Mouse (Mus musculus) hindbrain, embryonic 15.5 days (tissue): Measurements from ENCODE around the gene Atg10. TPM values are rescaled to one million over a fixed set of nuclear protein-coding genes. Genes with fewer than 3 reads are reported as not detected.
A peak's percentile ranks its signal among the peaks of the same experiment; 100 is the strongest.

Experiments used
- ATAC-seq: fragments of 200-750 bp; cut with Nextera tagmentation; 2 replicates; pipeline ENCODE4 v1.8.0; 2017; ENCODE audit warnings: low read depth, moderate number of reproducible peaks, moderate TSS enrichment; ENCODE audit not compliant: low FRiP score
- H3K27ac ChIP-seq: fragments of 300-500 bp; sonication (generic); replicated peaks from 2 replicates; pipeline ENCODE4 v1.5.1; 2015; ENCODE audit warnings: mild to moderate bottlenecking, inconsistent platforms
- H3K27me3 ChIP-seq: fragments of 300-500 bp; sonication (generic); 2 replicates; pipeline ENCODE4 v1.6.1; 2015; ENCODE audit warnings: control low read depth, inconsistent platforms
- H3K36me3 ChIP-seq: fragments of 300-500 bp; sonication (generic); 2 replicates; pipeline ENCODE4 v1.6.1; 2015; ENCODE audit warnings: control low read depth, inconsistent platforms
- H3K4me1 ChIP-seq: fragments of 300-500 bp; sonication (generic); replicated peaks from 2 replicates; pipeline ENCODE4 v1.6.1; 2015; ENCODE audit warnings: control low read depth, inconsistent platforms
- H3K4me2 ChIP-seq: fragments of 300-500 bp; sonication (generic); 2 replicates; pipeline ENCODE4 v1.6.1; 2015; ENCODE audit warnings: moderate library complexity, mild to moderate bottlenecking, inconsistent platforms
- H3K4me3 ChIP-seq: fragments of 300-500 bp; sonication (generic); 2 replicates; pipeline ENCODE4 v1.5.1; 2015; ENCODE audit warnings: mild to moderate bottlenecking, inconsistent platforms
- H3K9ac ChIP-seq: fragments of 300-500 bp; sonication (generic); 2 replicates; pipeline ENCODE4 v1.6.1; 2015; ENCODE audit warnings: inconsistent platforms
- H3K9me3 ChIP-seq: fragments of 300-500 bp; sonication (generic); 2 replicates; pipeline ENCODE4 v1.6.1; 2016; ENCODE audit warnings: control low read depth, inconsistent platforms
- WGBS: fragments of 180-500 bp; shearing (Covaris S2); methylation state at CpG from one replicate; pipeline ENCODE4 v1.1.7; 2015; 5-methylcytosine and 5-hydroxymethylcytosine counted together
- polyA plus RNA-seq: library from polyadenylated mRNA; unstranded; fragments of >200 nt; fragmentation: Nextera tagmentation; extraction: Ambion mirVana; gene quantifications from 2 replicates; pipeline ENCODE4 v1.2.1, GENCODE M21; 2015

Gene Atg10
- polyA plus RNA-seq, 1 experiment from 2014 or later, result 13.6 TPM

- 0 out of 2 replicates have a peak, but pooled peaks have one; percentile 46 for ATAC-seq
- Histone ChIP-seq H3K4me1 (0 out of 2 replicates have a peak, but pooled peaks cover 2% of the 10 kb centered on the region), H3K27ac (no peak overlapping the region), H3K9ac (no peak overlapping the region), H3K36me3 (no peaks in the 10 kb centered on the region), H3K9me3 (no peaks in the 10 kb centered on the region), H3K4me2 (no peak overlapping the region), H3K4me3 (no peak overlapping the region), H3K27me3 (no peaks in the 10 kb centered on the region)
- 71% methylated on average over 5 of the region's 5 CpGs for WGBS
Observed at GRCm38 (mm10) chr13:91171205-91171604, 52.6 kb downstream of the Atg10 start.

- 80% methylated on average over 17 of the region's 17 CpGs for WGBS
Observed at GRCm38 (mm10) chr13:91169529-91170319, 54.0 kb downstream of the Atg10 start.

GRCm38 (mm10) chr13:91168486-91168885 is 55.3 kb downstream of the Atg10 start:
- Histone ChIP-seq H3K36me3 (no peaks in the 10 kb centered on the region), H3K4me1 (0 out of 2 replicates have a peak, but pooled peaks cover 2% of the 10 kb centered on the region), H3K9me3 (no peaks in the 10 kb centered on the region), H3K27me3 (no peaks in the 10 kb centered on the region), H3K9ac (no peak overlapping the region), H3K4me3 (no peak overlapping the region), H3K27ac (no peak overlapping the region), H3K4me2 (no peak overlapping the region)
- no peak for ATAC-seq
- WGBS, result 69% methylated on average over 4 of the region's 4 CpGs

More at GRCm38 (mm10) chr13:91169529-91170319, 54.0 kb downstream of the Atg10 start:
- Histone ChIP-seq H3K9me3 (no peaks in the 10 kb centered on the region), H3K4me1 (0 out of 2 replicates have a peak, but pooled peaks cover 2% of the 10 kb centered on the region), H3K4me2 (no peak overlapping the region), H3K27ac (no peak overlapping the region), H3K9ac (no peak overlapping the region), H3K27me3 (no peaks in the 10 kb centered on the region), H3K4me3 (no peak overlapping the region), H3K36me3 (no peaks in the 10 kb centered on the region)
- ATAC-seq, result no peak

- no peak overlapping the region for H3K4me3 ChIP-seq
Observed at GRCm38 (mm10) chr13:91167561-91167960, 56.2 kb downstream of the Atg10 start.

GRCm38 (mm10) chr13:91166286-91166685 is 57.5 kb downstream of the Atg10 start:
- H3K4me2 ChIP-seq, result no peak overlapping the region
- H3K4me3 ChIP-seq, result no peak overlapping the region
- H3K4me1 ChIP-seq, result 0 out of 2 replicates have a peak, but pooled peaks cover 2% of the 10 kb centered on the region
- H3K9ac ChIP-seq, result no peak overlapping the region
- H3K9me3 ChIP-seq, result no peaks in the 10 kb centered on the region
- no peaks in the 10 kb centered on the region for H3K27me3 ChIP-seq
- no peak for ATAC-seq
- no peaks in the 10 kb centered on the region for H3K36me3 ChIP-seq
- 91% methylated on average over 7 of the region's 7 CpGs for WGBS
- H3K27ac ChIP-seq, result no peak overlapping the region

More at GRCm38 (mm10) chr13:91167561-91167960, 56.2 kb downstream of the Atg10 start:
- H3K27ac ChIP-seq, result no peak overlapping the region
- no peaks in the 10 kb centered on the region for H3K9me3 ChIP-seq
- H3K4me2 ChIP-seq, result no peak overlapping the region
- H3K4me1 ChIP-seq, result 0 out of 2 replicates have a peak, but pooled peaks cover 2% of the 10 kb centered on the region
- no peaks in the 10 kb centered on the region for H3K36me3 ChIP-seq
- WGBS, result 88% methylated on average over 5 of the region's 5 CpGs
- ATAC-seq, result no peak
- H3K27me3 ChIP-seq, result no peaks in the 10 kb centered on the region
- no peak overlapping the region for H3K9ac ChIP-seq

GRCm38 (mm10) chr13:91165200-91165599 is 58.6 kb downstream of the Atg10 start:
- no peaks in the 10 kb centered on the region for H3K36me3 ChIP-seq
- no peak overlapping the region for H3K9ac ChIP-seq
- H3K27me3 ChIP-seq, result no peaks in the 10 kb centered on the region
- no peaks in the 10 kb centered on the region for H3K4me1 ChIP-seq
- no peak overlapping the region for H3K4me2 ChIP-seq
- no peak for ATAC-seq
- 67% methylated on average over 6 of the region's 6 CpGs for WGBS
- no peak overlapping the region for H3K4me3 ChIP-seq
- no peaks in the 10 kb centered on the region for H3K9me3 ChIP-seq
- no peak overlapping the region for H3K27ac ChIP-seq

- no peaks in the 10 kb centered on the region for H3K9me3 ChIP-seq
- no peak overlapping the region for H3K9ac ChIP-seq
- WGBS, result 71% methylated on average over 4 of the region's 4 CpGs
- H3K27ac ChIP-seq, result no peak overlapping the region
- H3K36me3 ChIP-seq, result no peaks in the 10 kb centered on the region
- H3K4me2 ChIP-seq, result no peak overlapping the region
- ATAC-seq, result no peak
- no peak overlapping the region for H3K4me3 ChIP-seq
- no peaks in the 10 kb centered on the region for H3K4me1 ChIP-seq
- H3K27me3 ChIP-seq, result no peaks in the 10 kb centered on the region
Observed at GRCm38 (mm10) chr13:91163292-91163691, 60.5 kb downstream of the Atg10 start.

- WGBS, result 28% methylated on average over 5 of the region's 5 CpGs
Observed at GRCm38 (mm10) chr13:91162452-91162851, 61.3 kb downstream of the Atg10 start.

GRCm38 (mm10) chr13:91160616-91161015 is 63.2 kb downstream of the Atg10 start:
- H3K9me3 ChIP-seq, result no peaks in the 10 kb centered on the region
- H3K27ac ChIP-seq, result no peak overlapping the region
- ATAC-seq, result no peak
- H3K4me3 ChIP-seq, result no peak overlapping the region
- no peaks in the 10 kb centered on the region for H3K27me3 ChIP-seq
- no peak overlapping the region for H3K4me2 ChIP-seq
- 88% methylated on average over 3 of the region's 3 CpGs for WGBS
- H3K4me1 ChIP-seq, result no peaks in the 10 kb centered on the region
- no peaks in the 10 kb centered on the region for H3K36me3 ChIP-seq
- no peak overlapping the region for H3K9ac ChIP-seq

More at GRCm38 (mm10) chr13:91162452-91162851, 61.3 kb downstream of the Atg10 start:
- Histone ChIP-seq H3K27ac (no peak overlapping the region), H3K9ac (no peak overlapping the region), H3K9me3 (no peaks in the 10 kb centered on the region), H3K4me2 (no peak overlapping the region), H3K4me3 (no peak overlapping the region), H3K27me3 (no peaks in the 10 kb centered on the region), H3K36me3 (no peaks in the 10 kb centered on the region), H3K4me1 (no peaks in the 10 kb centered on the region)
- no peak for ATAC-seq

- Histone ChIP-seq H3K27ac (no peak overlapping the region), H3K27me3 (no peaks in the 10 kb centered on the region), H3K4me2 (no peak overlapping the region), H3K9me3 (no peaks in the 10 kb centered on the region), H3K4me1 (no peaks in the 10 kb centered on the region), H3K4me3 (no peak overlapping the region), H3K9ac (no peak overlapping the region), H3K36me3 (no peaks in the 10 kb centered on the region)
- no peak for ATAC-seq
- 83% methylated on average over 2 of the region's 2 CpGs for WGBS
Observed at GRCm38 (mm10) chr13:91159881-91160280, 63.9 kb downstream of the Atg10 start.

GRCm38 (mm10) chr13:91157941-91158340 is 65.8 kb downstream of the Atg10 start:
- no peak for ATAC-seq
- H3K9me3 ChIP-seq, result no peaks in the 10 kb centered on the region
- H3K36me3 ChIP-seq, result no peaks in the 10 kb centered on the region
- WGBS, result 95% methylated on average over 4 of the region's 4 CpGs
- no peak overlapping the region for H3K9ac ChIP-seq
- no peaks in the 10 kb centered on the region for H3K4me1 ChIP-seq
- no peak overlapping the region for H3K4me2 ChIP-seq
- H3K27ac ChIP-seq, result no peak overlapping the region
- no peaks in the 10 kb centered on the region for H3K27me3 ChIP-seq
- H3K4me3 ChIP-seq, result no peak overlapping the region

- no peak overlapping the region for H3K27ac ChIP-seq
- no peaks in the 10 kb centered on the region for H3K36me3 ChIP-seq
- no peaks in the 10 kb centered on the region for H3K27me3 ChIP-seq
- no peak overlapping the region for H3K4me3 ChIP-seq
- no peaks in the 10 kb centered on the region for H3K9me3 ChIP-seq
- H3K9ac ChIP-seq, result no peak overlapping the region
- no peaks in the 10 kb centered on the region for H3K4me1 ChIP-seq
- ATAC-seq, result no peak
- no peak overlapping the region for H3K4me2 ChIP-seq
Observed at GRCm38 (mm10) chr13:91157429-91157828, 66.3 kb downstream of the Atg10 start.
